Mouse (Mus musculus) layer of hippocampus, adult 9-11 months (tissue): Measurements from ENCODE around the gene Vps26c.
"Not testable (repeated sequence)": the region's sequence is repeated elsewhere in the genome, so short reads cannot be mapped to it uniquely, and the experiment has no call there.

Experiments
- DNase-seq: peaks from one replicate; pipeline ENCODE4 v3.0.0; 2022

Vps26c gene

DNA sequence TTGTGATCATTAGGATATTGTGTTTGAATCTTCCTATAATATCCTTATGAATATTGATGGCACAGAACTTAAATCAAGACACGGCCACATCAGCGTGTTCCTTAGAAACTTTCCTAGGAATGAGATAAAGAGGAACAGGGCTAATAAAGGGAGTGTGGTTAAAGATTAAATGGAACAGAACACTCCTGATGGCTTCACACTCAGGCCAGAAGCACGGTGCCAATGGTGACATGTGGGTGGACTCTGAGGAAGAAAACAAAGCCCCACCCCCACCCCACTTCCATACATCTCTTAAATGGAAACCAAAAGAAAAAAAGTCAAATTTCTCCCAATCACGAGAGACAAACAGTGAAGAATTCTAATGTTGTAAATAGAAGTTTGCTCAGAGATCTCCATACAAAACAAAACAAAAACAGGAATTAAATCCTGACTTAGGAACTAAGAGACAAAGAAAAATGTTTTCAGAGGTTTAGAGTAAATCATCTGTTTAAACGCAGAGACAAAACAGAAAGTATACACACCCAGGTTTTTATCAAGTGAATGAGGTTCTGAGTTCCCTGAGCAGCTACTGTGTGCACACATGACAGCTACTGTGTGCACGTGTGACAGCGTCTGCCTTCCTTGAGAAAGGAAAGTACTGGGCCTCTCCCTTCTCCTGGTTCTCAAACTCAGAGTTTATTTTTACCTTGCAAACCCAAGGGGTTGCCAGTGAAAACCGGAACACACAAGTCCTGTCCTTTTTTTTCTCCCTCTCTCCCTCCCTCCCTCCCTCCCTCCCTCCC is 19.3 kb upstream of the Vps26c start:
- no peak for DNase-seq

- DNase-seq = no peak
Observed at GRCm38 (mm10) chr16:94544540-94545105, 18.0 kb upstream of the Vps26c start.

DNA sequence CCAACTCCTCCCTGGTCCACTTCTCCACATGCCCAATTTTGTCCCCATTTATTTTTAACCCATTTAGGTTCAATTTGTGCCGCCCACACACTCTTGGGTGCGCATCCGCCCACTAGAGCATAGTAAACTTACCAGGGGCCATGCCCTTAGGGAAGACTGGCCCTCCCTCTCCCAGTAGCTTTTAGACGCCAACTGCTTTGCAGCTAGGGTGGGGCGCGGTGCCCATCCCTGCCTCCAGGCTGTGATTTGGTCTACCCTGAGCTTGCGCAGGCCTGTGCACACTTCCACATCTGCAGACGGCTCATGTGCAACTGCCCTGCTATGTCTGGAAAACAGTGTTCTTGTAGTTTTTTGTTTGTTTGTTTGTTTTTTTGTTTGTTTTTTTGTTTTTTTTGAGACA is 16.3 kb upstream of the Vps26c start:
- DNase-seq = no peak

DNA sequence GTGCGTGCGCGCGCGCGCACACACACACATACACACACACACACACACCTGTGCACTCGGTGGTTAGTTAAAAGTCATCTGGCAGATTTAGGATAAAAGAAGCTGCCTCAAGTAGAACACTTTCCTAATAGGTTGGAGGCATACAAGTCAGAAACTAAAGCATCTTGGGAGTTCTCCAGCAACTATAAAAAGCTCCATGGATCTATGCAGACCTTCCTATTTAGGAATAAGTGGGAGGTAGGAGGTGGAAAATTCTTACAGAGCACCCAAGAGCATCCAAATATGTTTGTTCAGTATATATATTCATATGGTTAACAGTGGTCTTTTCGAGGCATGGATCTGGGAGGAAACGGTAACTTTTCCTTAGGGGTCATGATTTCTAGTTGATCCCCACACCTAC is 13.5 kb upstream of the Vps26c start:
- no peak for DNase-seq

GRCm38 (mm10) chr16:94537159-94537527 is 10.5 kb upstream of the Vps26c start:
- DNase-seq = no peak

GRCm38 (mm10) chr16:94536417-94537158 is 10.0 kb upstream of the Vps26c start:
- DNase-seq = no peak

DNA sequence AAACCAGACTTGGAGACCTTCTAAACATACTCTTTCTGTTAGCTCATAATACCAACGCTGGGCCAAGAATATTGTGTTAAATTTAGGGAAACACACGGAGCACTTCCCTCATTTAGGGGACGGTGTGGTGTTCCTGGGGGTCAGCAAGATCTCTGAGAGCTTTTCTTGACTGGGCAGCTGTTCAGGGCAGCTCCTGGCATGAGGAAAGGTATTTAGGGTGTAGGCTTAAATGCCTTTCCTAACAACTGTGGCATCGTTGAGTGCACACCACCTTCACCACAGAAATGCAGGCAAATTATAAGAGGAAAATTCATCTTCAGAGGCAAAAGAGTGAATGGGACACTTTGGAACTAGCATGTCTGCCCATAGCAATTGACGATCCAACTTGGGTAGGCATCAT is 9.1 kb upstream of the Vps26c start:
- no peak for DNase-seq

- no peak for DNase-seq
Observed at GRCm38 (mm10) chr16:94533679-94534078, 7.0 kb upstream of the Vps26c start.

- DNase-seq = no peak
Observed at GRCm38 (mm10) chr16:94531268-94531667, 4.6 kb upstream of the Vps26c start.

GRCm38 (mm10) chr16:94527546-94527945 is 916 bp upstream of the Vps26c start:
- DNase-seq = no peak

- DNase-seq = no peak
Observed at GRCm38 (mm10) chr16:94527152-94527534, 513 bp upstream of the Vps26c start.

- no peak for DNase-seq
Observed at GRCm38 (mm10) chr16:94525955-94526343, 681 bp downstream of the Vps26c start.

DNA sequence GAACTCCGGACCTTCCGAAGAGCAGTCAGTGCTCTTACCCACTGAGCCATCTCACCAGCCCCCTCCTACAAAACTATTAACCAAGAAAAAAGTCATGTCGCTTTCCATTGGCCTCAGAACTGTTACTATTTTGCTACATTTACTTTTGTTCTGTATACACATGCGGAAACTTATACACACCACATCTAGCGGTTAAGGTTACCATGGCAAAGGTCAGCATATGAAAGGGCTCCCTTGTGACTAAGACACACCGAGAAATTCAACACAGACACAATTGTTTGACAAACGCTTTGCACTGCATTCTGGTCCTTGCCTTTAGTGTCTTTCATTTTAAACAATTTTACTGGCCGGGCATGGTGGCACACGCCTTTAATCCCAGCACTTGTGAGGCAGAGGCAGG is 1.9 kb downstream of the Vps26c start:
- DNase-seq = no peak

DNA sequence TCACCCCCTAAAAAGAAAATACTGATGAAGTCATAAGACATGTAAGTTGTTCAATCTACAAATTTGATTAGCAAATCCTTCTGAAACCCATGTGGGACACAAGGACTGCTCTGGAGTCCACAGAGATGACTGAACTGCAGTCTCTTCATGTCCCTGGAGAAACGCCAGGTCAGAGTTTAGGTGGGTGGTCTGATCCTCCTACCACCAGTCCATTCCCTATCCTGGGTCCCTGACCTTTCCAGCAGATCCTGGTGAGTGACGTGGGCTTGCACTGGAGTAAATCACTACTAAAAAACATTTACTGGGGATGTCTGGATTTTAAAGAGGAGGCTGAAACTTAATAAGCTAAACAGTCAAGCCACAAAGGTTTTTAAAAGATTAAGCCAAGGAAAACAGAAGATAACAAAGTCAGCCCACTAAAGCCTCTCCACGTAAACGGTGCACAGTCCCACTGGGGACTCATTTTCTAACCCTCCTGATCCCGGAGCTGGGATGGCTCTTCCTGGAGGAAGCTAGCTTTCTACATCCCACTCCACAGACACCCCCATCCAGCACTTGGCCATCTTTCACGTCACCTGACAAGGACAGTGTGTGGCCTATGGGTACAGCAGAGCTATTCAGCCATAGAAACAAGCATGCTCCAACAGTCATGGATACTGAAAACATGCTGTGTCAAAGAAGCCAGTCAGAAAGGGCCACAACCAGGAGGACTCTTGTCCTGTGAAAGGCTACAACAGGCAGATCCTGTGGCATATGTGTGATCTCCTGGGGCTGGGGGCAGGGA is 2.8 kb downstream of the Vps26c start:
- DNase-seq = no peak

- DNase-seq = no peak
Observed at GRCm38 (mm10) chr16:94519028-94519427, 7.6 kb downstream of the Vps26c start.

DNA sequence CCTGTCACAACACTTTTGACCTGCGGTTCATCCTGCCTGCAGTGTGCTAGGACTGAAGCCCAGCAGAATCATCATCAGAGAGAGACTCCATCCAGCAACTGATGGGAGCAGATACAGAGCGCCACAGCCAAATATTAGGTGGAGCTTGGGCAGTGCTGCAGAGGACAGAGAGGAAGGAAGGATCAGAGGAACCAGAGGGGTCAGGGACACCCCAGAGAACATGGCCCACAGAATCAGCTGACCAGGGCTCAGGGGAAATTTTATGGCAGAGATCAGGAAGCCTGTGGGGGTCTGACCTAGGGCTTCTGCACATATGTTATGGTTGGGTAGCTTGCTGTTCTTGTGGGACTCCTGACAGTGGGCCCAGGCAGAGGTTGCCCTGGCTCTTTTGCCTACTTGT is 9.0 kb downstream of the Vps26c start:
- DNase-seq = no peak

DNA sequence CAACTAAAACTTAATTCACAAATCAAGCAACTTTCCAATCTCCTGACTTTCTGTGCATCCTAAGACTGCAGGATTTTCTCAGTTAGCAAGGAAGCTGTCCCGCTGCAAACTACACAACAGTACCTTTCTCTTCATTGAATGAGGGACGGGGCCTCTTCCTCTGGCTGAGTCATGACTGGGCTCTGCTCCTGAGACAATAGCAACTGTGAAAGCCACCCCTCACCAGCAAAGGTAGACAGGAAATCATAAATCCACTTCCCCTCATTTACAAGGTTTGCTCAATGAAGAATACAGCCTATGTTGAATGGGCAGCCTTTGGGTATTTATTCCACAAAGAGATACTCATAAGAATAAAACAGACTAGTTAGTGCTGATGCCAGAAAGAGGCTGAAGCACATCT is 16.6 kb downstream of the Vps26c start:
- no peak for DNase-seq

DNA sequence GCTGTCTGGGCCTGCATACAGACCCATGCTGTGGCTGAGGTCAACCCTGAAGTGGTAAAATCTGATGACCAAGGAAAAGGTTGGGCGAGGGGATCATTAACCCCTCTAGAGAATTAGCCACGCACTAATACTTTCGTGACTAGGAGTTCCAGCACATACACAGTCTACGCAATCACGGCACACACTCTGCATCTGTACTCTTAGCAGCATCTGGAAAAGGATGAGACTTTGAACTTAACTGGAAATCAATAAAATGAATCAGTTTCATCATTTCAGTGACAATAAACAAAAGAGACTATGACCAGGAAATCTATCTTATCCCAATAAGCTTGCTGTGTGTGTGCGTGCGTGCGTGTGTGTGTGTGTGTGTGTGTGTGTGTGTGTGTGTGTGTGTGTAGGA is 17.9 kb downstream of the Vps26c start:
- no peak for DNase-seq

- no peak for DNase-seq
Observed at GRCm38 (mm10) chr16:94507071-94507470, 19.6 kb downstream of the Vps26c start.

DNA sequence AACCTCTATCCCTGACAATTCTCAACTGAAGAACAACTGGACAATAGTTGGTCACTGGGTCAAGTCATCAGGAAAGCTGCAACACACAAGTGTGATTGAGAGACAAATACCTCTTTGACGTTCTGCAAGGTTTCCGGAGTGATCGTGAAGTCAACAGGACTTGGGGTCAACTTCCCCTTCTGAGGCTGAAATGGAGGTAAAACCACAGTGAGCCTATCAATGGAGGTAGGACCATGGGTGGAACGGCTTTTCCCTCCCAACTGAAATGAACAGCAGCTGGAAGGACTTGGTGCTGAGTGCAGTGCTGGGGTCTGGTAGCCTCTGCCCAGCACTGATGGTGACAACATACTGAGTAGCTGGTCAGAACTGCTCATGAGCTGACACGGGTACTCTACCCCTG is 22.4 kb downstream of the Vps26c start:
- DNase-seq = no peak

- DNase-seq = peak; percentile 67
Observed at GRCm38 (mm10) chr16:94497911-94498310, 28.7 kb downstream of the Vps26c start.

GRCm38 (mm10) chr16:94497176-94497575 is 29.5 kb downstream of the Vps26c start:
- DNase-seq = not testable (repeated sequence)

- DNase-seq = no peak
Observed at GRCm38 (mm10) chr16:94489326-94489725, 37.3 kb downstream of the Vps26c start.
